Mouse (Mus musculus) adrenal gland, postnatal 10 days (tissue): ENCODE data around the gene Homer2. TPM values are rescaled to one million over a fixed set of nuclear protein-coding genes. Genes with fewer than 3 reads are reported as not detected.

Source experiments
- DNase-seq: peaks from one replicate; pipeline ENCODE4 v3.0.0; 2021; ENCODE audit warnings: mixed read lengths
- long read RNA-seq, 2 experiments: library from polyadenylated mRNA; stranded (forward); transcript quantifications; one replicate each; pipeline ENCODE4 v2.0.0; 2021
- total RNA-seq, 2 experiments: library from RNA; stranded (reverse); gene quantifications; 2 replicates each; pipeline ENCODE4 v1.2.3; 2021

Homer2 gene
- total RNA-seq: 1 to 10 TPM; 4.1 to 8.3 TPM
- long read RNA-seq, experiment 1, transcript Homer2-201 (9 exons, 1,736 nt): major isoform, 5 of 6 reads
- long read RNA-seq, experiment 1, partial matches to known transcripts: 1 of 6 reads
- long read RNA-seq, experiment 1, other reads (novel, unspliced or antisense): 0 of 6 reads
- long read RNA-seq, experiment 2, partial matches to known transcripts: 1 of 2 reads
- long read RNA-seq, experiment 2, other reads (novel, unspliced or antisense): 0 of 2 reads

DNA sequence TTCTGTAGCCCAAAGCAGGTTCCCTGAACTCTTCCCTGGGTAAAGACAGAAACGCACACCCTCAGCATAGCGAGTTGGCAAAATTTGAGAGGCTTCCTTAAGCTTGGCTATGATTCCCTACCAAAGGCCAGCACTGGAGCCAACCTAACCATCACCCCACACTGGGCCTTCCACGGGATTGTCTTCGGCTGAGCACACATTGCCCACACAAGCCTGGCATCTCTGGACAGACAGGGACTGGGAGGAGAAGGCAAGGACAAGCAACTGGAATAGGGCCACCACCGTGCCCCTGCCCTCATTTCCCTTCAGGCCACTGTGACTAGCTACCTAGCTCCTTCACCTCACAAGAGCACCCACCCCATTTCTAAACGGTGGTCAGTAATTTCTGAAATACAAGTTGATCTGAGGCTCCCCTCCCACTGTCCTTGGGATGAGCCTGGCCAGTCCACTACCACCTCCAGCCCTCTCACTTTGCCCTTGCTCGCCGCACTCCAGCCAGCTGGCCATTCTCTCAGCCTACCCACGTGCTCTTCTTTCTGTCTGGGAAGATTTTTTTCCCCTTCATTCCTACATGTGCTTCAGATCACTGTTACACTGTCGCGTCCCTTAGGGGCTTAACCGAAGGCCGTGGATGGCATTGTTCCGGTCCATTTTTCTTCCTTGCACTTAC is at the start of gene Homer2:
Gene Homer2 (minus strand): TSS at position 57 of the 670 bp plus-strand sequence.
- DNase-seq: no peak

DNA sequence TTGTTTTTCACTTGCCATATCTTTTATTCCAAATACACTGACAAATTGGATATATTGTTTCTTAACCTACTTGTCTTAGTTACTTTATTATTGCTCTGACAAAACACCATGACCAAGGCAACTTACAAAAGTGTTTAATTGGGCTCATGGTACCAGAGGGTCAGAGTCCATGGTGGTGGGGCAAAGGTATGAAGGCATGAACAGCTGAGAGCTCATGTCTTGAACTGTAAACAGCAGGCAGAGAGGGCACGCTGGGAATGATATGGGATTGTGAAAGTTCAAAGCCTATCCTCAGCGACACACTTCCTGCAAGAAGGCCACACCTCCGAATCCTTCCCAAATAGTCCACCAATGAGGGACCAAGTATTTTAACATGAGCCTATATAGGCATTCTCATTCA is 40.6 kb upstream of the Homer2 start:
- no peak for DNase-seq

DNA sequence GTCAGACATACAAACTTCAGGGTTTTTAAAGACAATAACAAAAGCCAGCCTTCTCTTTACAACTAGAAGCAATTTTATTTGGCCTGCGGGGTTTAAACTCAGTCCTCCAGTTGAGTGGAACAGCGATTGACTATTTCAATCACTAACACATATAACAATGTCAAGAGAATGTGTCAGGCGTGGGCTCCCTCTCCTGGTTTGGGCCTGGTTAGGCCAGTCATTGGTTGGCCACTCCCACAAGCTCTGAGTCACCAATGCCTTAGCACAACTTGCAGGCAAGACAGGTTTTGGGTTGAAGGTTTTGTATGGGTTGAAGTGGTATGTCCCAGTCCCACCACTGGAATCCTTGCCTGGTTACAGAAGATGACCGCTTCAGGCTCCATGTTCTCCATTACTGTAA is 36.8 kb upstream of the Homer2 start:
- peak; percentile 56 for DNase-seq

DNA sequence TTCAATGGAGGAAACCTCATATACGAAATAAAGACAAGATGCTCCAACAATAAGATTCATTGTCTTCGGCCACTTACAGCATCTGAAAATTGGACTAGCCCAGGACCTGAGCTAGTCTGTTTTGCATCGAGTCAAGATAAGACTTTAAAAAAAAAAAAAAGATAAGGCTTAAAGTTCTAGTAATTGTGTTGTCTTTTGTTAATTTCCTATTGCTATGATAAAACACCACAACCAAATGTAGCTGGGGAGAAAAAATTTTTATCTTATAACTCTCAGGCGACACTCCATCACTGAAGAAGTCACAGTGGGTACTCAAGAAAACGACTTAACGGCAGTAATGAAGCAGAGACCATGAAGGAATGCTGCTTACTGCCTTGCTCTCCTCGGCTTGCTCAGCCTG is 32.7 kb upstream of the Homer2 start:
- DNase-seq: no peak

DNA sequence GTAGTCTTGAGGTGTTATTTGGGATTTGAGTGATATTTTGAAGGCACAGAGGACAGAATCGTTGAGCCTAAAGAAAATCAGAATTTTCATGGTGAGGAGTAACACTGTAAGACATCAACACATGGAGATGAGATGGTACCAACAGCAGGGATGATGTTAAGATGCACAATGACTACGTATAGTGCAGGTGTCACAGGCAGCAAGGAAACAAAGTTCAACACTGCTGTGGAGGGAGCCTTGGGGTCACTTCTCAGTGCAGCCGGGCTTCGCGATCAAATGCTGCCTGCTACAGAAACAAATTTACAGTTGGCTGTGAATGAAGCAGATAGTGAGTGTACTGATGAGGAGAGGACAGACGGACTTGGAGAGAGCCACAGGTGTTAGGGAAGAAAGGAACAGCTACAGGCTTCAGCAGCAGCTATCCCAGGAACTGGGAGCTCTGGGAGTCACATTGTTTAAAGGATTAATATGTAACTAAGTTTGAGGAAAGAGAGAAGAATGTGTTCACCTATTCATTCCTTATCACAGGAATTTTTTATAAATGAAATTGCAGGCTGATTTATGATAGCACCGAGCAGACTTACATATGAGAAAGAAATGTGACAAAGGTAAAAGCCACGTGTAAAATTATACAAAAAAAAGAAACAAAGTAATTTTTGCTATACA is 31.5 kb upstream of the Homer2 start:
- DNase-seq: no peak

DNA sequence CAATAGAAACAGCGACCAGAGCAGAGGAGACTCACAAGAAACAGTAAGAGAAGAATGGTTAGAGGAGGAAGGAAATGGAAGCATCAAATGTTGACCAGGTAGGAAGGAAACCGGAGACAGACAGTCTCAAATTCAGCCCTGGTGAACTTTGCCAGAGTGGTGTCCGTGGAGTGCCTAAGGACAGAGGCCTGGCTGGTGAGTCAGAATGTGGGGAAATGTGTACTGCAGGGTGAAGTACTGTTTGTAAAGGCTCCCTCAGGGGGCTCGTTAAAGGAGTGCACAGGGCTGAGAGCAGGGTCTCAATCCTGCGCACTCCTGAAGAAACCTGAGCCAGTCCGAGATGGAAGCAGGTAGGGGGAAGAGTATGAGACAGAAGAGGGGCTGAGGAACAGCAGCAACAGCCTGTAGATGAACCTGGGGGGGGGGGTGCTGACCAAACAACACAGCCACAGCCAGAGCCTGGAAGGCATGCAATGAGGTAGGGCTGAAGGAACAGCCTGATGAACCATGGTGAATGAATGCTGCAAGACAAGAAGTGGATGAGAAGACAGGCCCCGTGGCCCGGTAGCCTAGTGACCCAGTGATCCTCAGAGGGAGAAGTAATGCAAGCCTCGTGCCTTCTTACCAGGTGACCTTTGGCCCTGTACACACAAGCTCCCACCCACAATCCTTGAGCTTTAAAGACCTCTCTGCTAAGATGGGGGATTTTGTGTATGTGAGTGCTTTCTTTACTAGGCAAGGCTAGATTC is 28.1 kb upstream of the Homer2 start:
- DNase-seq: no peak

DNA sequence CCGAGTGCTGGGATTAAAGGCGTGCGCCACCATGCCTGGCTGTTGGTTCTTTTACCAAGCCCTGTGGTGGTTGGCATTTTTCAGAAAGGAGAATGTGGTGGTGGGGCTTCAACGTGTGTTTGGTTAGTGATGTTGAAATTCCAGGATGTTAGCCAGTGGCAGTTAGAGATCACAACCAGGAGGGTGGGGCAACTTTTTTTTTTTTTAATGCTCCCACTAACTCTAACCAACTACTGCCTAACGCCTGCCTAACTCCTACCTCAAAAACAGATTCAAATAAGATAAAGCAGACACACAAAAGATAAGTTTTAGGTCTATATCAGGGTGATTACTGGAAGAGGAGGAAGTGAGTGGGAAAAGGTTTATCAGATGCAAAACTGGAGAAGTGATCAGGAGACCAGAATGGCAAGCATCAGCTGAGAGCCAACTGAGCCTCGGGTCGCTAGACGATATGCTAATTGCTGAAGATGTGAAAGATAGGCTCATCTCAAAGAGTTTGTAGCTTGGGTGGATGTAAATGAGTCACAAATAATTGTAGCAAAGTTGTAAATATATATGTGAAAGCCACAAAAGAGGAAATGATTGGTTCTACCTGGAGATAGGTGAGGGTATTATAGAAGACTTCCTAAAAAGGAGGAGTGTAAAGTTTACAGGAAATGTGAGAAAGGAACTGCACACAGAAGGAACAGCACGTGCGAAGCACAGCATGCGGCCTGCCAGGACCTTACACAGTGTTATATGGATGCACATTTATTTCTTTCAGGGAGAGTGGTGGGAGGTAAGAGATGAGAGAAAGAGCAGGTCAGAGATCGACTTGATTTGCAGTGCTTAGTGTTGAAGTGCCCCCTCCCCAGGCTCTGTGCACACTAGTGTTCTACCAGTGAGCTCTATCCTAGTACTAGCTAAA is 25.1 kb upstream of the Homer2 start:
- DNase-seq: no peak

DNA sequence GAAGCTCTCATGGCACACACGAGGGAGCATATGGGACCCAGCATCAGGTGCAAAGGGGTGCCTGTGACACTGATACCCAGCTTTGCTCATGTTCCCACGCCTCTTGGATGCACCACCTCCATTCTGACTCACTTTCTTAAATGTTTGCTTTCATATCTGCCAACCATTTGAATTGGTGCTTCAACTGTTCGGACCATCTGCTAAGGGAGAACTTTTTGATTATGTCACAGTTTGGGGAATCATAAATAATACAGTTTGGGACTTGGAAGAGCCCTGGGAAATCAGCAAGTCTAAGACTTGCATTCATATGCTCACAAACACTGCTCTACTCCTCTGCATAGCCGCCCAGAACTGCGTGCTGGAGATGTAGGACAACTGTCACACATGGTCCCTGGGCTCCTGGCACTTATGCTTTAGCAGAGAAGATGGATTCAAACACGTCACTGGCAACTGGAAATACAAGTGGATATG is 23.9 kb upstream of the Homer2 start:
- DNase-seq: no peak

DNA sequence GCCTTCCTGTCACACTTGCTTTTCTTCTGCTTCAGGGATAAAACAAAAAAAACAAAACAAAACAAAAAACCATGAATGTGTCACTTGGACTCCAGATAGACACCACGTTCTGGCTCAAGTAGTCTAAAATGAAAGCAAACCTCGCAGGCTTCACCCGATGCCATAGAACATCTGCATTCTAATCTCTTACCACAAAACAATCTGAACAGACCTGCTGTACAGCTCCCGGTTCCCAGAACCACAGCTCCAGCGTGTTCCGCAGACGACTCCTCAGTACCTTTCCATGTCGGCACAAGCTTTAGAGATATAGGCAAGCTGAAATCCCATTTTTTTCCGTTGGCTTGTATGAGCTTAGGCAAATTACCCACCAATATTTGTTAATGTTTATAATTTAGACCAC is 22.5 kb upstream of the Homer2 start:
- no peak for DNase-seq

DNA sequence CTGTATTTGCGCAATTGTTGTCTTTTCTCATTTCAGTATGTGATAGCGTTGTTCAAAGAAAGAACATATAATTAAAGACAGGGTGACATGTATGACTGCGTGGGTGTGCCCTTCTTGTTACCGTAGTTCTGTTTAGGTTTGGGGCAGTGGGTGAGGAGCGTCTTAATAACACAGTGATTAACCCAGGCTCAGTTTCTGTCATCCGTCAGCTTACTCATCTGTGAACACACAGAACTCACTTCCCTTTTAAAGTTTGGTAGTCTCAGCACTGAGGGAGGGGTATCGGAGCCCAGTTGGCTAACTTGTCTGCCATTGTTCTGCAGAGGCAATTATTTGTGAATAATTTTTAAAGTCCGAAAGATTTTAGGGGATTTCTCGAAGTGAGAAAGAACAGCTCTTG is 20.4 kb upstream of the Homer2 start:
- no peak for DNase-seq

DNA sequence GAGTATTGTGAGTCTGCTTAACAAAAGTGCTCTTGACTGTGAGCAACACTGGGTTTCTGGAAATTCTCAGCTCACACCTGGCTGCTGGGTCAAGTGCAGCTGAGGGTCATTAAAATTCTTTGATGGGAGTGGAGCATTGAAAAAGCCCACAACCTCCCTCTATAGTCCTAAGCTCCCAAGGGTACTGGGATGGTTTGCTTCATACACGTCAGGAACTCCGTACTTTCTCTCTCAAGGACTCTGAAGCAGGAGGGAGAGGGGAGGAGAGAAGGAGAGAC is 19.3 kb upstream of the Homer2 start:
- no peak for DNase-seq

DNA sequence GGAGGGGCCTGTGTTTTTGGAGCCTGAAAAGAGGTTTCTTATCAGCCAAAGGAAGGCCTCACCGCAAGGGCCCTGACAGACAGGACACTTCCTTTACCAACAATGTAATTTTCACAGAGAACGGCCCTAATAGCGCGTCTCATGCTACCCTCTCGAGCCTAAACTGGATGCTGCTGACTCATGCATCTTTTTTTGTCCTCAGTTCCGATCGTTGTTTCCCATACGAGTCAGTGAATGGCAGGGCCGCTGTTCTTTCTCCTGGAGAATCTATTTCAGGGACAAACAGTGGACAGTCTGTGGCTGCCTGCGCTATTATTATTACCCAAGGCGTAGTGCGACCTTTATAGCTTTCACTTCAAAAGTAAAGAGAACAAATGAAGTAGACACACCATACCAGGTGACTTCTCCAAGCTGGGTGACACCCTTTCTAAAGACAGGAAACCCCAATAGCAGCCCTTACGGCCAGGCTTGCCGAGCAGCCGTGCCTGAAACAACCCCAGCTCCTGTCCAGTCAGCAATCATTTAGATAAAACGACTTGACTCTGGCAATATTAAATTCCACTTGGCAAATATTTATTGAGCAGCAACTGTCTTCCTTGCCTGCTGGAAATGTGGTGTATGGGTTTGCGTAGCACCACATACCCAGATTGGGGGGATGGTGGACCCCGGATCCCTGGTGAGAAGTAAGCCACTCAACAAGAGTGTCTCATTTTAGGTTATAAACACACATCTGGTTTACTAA is 18.8 kb upstream of the Homer2 start:
- no peak for DNase-seq

DNA sequence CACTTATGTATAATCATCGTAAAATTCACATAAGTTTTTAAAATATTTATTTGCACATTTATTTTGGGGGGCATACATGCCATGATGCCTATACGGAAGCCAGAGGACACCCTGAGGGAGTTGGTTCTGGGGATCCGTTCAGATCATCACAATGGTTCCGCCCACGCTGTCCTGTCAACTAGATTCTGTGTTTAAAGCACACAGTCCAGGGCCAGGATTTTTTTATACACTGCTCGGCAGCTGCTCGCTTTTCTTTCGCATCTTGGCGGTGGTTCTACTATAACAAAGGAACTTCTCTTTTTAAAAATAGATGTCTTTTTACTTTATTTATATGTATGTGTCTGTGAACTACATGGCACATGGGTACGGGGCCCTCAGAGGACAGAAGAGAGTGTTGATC is 16.5 kb upstream of the Homer2 start:
- DNase-seq: no peak

DNA sequence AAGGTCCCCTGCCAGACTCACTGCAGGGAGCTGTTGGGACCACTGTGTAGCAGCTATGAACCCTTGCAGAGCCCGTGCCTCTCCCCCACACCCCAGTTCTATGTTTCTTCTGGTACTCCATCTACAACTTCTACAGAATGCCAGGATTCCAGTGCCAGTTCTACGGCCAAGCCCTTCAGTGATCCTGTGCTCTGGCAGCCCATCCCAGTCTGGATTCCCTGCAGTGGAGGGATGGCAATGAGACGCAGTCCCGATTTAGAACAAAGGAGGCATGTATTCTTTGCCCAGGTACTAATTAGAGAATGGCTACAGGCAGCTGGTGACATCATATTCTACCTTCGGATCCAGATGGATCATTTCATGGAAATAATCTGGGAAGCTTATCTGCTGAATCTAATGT is 13.9 kb upstream of the Homer2 start:
- DNase-seq: no peak

DNA sequence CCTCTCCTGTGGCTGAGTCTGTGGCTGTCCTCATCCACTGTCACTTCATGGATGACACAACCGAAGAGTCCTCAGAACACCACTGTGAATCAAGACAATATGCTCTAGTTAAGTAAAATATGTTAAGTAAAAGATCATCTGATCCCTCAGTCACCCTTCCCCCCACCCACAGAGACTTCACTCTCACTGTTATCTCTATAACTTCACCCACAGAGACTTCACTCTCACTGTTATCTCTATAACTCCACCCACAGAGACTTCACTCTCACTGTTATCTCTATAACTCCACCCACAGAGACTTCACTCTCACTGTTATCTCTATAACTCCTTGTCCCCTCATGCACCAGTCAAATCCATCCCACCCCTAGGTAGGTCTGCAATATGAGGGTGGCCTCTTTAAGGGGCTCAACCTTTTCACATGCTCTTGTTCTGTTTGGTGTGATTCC is 11.9 kb upstream of the Homer2 start:
- no peak for DNase-seq

DNA sequence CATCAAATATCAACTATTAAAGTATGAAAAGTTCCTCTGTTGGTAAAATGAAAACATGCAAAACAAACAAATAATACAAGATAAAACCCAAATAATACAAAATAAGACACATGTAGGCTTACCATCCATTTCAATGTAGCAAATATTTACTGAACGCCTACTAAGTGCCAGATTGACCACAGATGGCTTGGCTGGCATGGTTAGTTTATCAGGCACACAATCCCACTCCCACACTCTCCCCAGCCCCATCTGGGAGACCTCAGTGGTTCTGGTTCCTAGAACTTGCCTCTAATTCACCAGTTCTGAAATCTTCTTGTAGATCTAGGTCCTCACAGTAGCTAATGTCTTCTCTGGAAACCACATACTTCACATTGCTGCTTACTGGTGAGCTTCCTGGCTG is 11.3 kb upstream of the Homer2 start:
- no peak for DNase-seq

DNA sequence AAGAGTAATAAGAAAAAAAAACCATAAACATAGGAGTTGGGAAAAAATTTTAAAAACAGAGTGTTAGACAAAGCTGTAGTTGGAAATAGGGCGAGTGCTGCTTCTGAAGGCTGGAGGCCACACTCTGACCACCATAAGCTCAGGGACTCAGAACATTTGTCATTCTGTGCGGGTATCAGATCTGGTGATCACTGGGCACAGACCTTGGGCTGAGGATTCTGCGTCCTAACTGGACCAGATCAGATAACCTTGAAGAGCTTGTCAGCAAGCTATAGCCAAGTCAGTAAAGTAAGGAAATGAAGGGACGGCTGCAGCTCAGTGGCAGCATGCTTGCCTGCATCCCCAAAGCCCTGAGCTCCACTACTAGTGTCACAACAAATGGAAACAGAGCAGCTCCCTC is 2.8 kb upstream of the Homer2 start:
- DNase-seq: no peak

DNA sequence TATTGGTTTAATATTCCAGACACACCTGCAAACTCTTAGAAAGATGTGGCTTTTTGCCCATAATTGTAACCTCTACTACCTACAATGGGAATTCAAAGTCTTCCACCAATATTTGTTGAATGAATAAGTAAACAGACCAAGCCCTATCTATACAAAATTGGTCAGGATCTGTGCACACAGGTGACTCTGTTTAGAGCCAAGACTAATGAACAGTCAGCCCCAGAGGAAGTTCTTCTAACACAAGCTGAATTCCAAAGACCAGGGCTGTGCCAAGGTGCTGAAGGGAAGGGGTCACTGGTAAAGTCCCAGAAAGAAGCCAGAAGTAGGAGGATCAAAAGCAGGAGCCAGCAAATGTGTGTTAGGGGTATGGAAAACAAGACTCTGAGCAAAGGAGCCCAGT is 838 bp upstream of the Homer2 start:
- no peak for DNase-seq

DNA sequence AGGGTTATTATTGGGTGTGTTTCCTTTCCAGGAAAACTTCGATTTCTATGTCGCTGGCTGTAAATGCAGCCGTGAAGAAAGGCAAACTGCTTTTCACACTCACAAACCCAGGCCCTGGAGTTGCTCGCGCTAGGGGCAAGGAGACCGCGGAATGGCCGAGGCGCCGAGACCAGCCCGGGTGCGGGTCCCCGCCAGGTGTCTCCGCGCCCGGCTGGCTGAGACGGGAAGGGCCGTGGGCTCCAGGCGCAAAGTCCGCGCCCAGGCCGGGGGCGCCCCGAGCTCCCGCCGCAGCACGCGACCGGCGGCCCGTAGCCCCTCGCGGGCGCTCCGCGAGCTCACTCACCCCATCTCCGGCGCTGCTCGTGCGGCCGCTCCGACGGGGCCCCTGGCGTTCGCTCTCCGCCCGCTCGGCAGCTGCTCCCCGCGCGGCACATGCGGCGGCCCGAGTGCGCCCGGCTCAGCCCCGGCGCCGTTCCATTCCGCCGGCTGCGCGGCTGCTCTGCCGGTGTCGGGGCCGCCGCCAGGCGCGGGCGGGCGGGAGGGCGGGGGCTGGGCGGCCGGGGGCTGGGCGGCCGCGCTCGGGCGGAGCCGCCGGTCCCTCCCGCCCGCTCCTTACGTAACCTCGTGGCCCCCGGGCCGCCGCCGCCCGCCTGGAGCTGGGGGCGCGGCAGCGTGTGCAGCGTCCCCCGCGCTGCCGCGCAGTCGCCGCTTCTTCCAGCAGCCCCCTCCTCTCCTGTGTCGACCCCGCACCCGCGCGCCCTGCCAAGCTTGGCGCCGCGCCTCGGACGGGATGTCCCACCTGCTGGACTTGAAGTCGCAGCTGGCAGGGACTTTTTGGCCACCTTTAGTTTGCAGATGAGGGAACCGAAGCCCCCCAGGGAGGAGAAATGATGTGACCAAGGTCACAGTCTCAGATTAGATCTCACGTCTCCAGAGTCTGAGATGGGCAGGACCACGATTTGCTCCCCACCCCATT is 623 bp downstream of the Homer2 start:
- DNase-seq: peak; percentile 52

DNA sequence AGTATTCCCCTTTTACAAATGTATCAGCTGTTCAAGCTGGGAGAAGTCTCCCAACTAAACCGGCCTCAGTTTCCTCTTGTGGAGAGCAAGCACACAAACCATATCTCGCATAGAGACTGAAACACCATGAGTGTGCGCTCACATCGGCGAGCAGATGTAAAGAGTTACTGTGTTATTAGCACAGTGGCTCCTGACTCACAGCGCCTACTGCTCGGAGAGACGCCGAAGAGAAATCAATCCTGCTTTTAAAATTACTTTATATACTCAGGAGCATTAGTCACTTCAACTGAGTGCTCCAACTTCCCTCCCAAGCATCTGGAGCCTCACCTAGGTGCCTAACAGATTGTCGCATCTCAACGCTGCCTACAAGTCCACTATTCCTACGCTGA is 1.3 kb downstream of the Homer2 start:
- DNase-seq: no peak
